Mouse (Mus musculus) stomach, postnatal 0 days (tissue): ENCODE results near the gene Uba5.

Experiments used
- CTCF ChIP-seq: IDR thresholded peaks from 2 replicates; pipeline ENCODE4 v1.5.1; 2016; ENCODE audit warnings: antibody characterized with exemption, low read depth, mild to moderate bottlenecking, moderate library complexity
- EP300 ChIP-seq: optimal IDR thresholded peaks from 2 replicates; pipeline ENCODE3; 2016; ENCODE audit warnings: antibody characterized with exemption

- TF ChIP-seq CTCF (no peak), EP300 (no peak)
Observed at GRCm38 (mm10) chr9:104039031-104039695, 23.8 kb downstream of the Uba5 start.
